Mouse (Mus musculus): ENCODE data around the gene Kcnj6. TPM values are rescaled to one million over a fixed set of nuclear protein-coding genes. Genes with fewer than 3 reads are reported as not detected.
"Not testable (repeated sequence)": the region's sequence is repeated elsewhere in the genome, so short reads cannot be mapped to it uniquely, and the experiment has no call there.

Kcnj6 gene
- polyA plus RNA-seq, 1 experiment from 2014 or later: not detected

GRCm38 (mm10) chr16:94827092-94827585 is 170.4 kb downstream of the Kcnj6 start:
- H3K27ac ChIP-seq (ENCODE audit: low read length): no peak overlapping the region
- no peak overlapping the region for H3K9ac ChIP-seq (replicated peaks; ENCODE audit: low read depth)
- H3K9me3 ChIP-seq (ENCODE audit: low read length): no peaks in the 10 kb centered on the region
- 0 out of 2 replicates have a peak overlapping the region, but pooled peaks have one; percentile 6 for H3K4me2 ChIP-seq (replicated peaks; ENCODE audit: low read depth, low read length)
- peak; percentile 85 for ATAC-seq
- H3K27me3 ChIP-seq (replicated peaks; ENCODE audit: insufficient read depth, low read length): no peaks in the 10 kb centered on the region
- TF ChIP-seq EP300 (IDR thresholded peaks at IDR 0.05): no peak
- TF ChIP-seq CTCF (IDR thresholded peaks at IDR 0.05): no peak
- WGBS: 19% methylated on average over 8 of the region's 8 CpGs
- no peaks in the 10 kb centered on the region for H3K4me1 ChIP-seq (ENCODE audit: insufficient read depth, low read depth, low read length)
- peak; percentile 47 for DNase-seq (ENCODE audit: low spot score)
- no peak overlapping the region for H3K4me3 ChIP-seq (ENCODE audit: low read depth, low read length)
- no peaks in the 10 kb centered on the region for H3K36me3 ChIP-seq (ENCODE audit: insufficient read depth, low read length)

GRCm38 (mm10) chr16:94825274-94825673 is 172.2 kb downstream of the Kcnj6 start:
- Histone ChIP-seq H3K9ac (replicated peaks; ENCODE audit: low read depth) (no peak overlapping the region), H3K4me1 (ENCODE audit: insufficient read depth, low read depth, low read length) (no peaks in the 10 kb centered on the region), H3K9me3 (ENCODE audit: low read length) (no peaks in the 10 kb centered on the region), H3K27ac (ENCODE audit: low read length) (no peak overlapping the region), H3K36me3 (ENCODE audit: insufficient read depth, low read length) (no peaks in the 10 kb centered on the region), H3K4me3 (ENCODE audit: low read depth, low read length) (no peak overlapping the region), H3K4me2 (replicated peaks; ENCODE audit: low read depth, low read length) (no peak overlapping the region), H3K27me3 (replicated peaks; ENCODE audit: insufficient read depth, low read length) (no peaks in the 10 kb centered on the region)
- DNase-seq (ENCODE audit: low spot score): no peak
- TF ChIP-seq EP300 (IDR thresholded peaks at IDR 0.05) (no peak), CTCF (IDR thresholded peaks at IDR 0.05) (no peak)
- WGBS: 72% methylated on average over 6 of the region's 6 CpGs
- ATAC-seq: no peak

GRCm38 (mm10) chr16:94822611-94823010 is 174.9 kb downstream of the Kcnj6 start:
- ATAC-seq (no peak), DNase-seq (ENCODE audit: low spot score) (no peak)
- WGBS: 58% methylated on average over 5 of the region's 5 CpGs
- no peak overlapping the region for H3K9ac ChIP-seq (replicated peaks; ENCODE audit: low read depth)
- no peak for TF ChIP-seq CTCF (IDR thresholded peaks at IDR 0.05)
- TF ChIP-seq EP300 (IDR thresholded peaks at IDR 0.05): no peak
- no peaks in the 10 kb centered on the region for H3K4me1 ChIP-seq (ENCODE audit: insufficient read depth, low read depth, low read length)
- H3K4me3 ChIP-seq (ENCODE audit: low read depth, low read length): no peak overlapping the region
- H3K27me3 ChIP-seq (replicated peaks; ENCODE audit: insufficient read depth, low read length): no peaks in the 10 kb centered on the region
- no peaks in the 10 kb centered on the region for H3K36me3 ChIP-seq (ENCODE audit: insufficient read depth, low read length)
- H3K4me2 ChIP-seq (replicated peaks; ENCODE audit: low read depth, low read length): no peak overlapping the region
- no peaks in the 10 kb centered on the region for H3K9me3 ChIP-seq (ENCODE audit: low read length)
- no peak overlapping the region for H3K27ac ChIP-seq (ENCODE audit: low read length)

GRCm38 (mm10) chr16:94821610-94822009 is 175.9 kb downstream of the Kcnj6 start:
- Histone ChIP-seq H3K4me3 (ENCODE audit: low read depth, low read length) (no peak overlapping the region), H3K27ac (ENCODE audit: low read length) (no peak overlapping the region), H3K9me3 (ENCODE audit: low read length) (no peaks in the 10 kb centered on the region), H3K4me2 (replicated peaks; ENCODE audit: low read depth, low read length) (no peak overlapping the region), H3K4me1 (ENCODE audit: insufficient read depth, low read depth, low read length) (no peaks in the 10 kb centered on the region), H3K27me3 (replicated peaks; ENCODE audit: insufficient read depth, low read length) (no peaks in the 10 kb centered on the region), H3K9ac (replicated peaks; ENCODE audit: low read depth) (no peak overlapping the region), H3K36me3 (ENCODE audit: insufficient read depth, low read length) (no peaks in the 10 kb centered on the region)
- no peak for DNase-seq (ENCODE audit: low spot score)
- TF ChIP-seq EP300 (IDR thresholded peaks at IDR 0.05) (no peak), CTCF (IDR thresholded peaks at IDR 0.05) (no peak)
- 72% methylated on average over 11 of the region's 11 CpGs for WGBS
- no peak for ATAC-seq

- Histone ChIP-seq H3K36me3 (ENCODE audit: insufficient read depth, low read length) (no peaks in the 10 kb centered on the region), H3K27me3 (replicated peaks; ENCODE audit: insufficient read depth, low read length) (no peaks in the 10 kb centered on the region), H3K4me1 (ENCODE audit: insufficient read depth, low read depth, low read length) (no peaks in the 10 kb centered on the region), H3K9me3 (ENCODE audit: low read length) (peaks cover 4% of the 10 kb centered on the region; the same call in 1 of the 2 replicates), H3K27ac (ENCODE audit: low read length) (no peak overlapping the region), H3K4me2 (replicated peaks; ENCODE audit: low read depth, low read length) (no peak overlapping the region), H3K4me3 (ENCODE audit: low read depth, low read length) (no peak overlapping the region), H3K9ac (replicated peaks; ENCODE audit: low read depth) (no peak overlapping the region)
- peak; percentile 75 for DNase-seq (ENCODE audit: low spot score)
- no peak for ATAC-seq
- TF ChIP-seq EP300 (IDR thresholded peaks at IDR 0.05) (no peak), CTCF (IDR thresholded peaks at IDR 0.05) (peak; percentile 75)
- WGBS: 15% methylated on average over 6 of the region's 6 CpGs
Measured at GRCm38 (mm10) chr16:94816391-94816790, 181.1 kb downstream of the Kcnj6 start.

- H3K36me3 ChIP-seq (ENCODE audit: insufficient read depth, low read length): no peaks in the 10 kb centered on the region
- no peak for ATAC-seq
Measured at GRCm38 (mm10) chr16:94815891-94816290, 181.6 kb downstream of the Kcnj6 start.

GRCm38 (mm10) chr16:94809286-94809685 is 188.2 kb downstream of the Kcnj6 start:
- WGBS: 7% methylated on average over 1 of the region's 1 CpGs
- not testable (repeated sequence) for ATAC-seq

More at GRCm38 (mm10) chr16:94815891-94816290, 181.6 kb downstream of the Kcnj6 start:
- no peak overlapping the region for H3K27ac ChIP-seq (ENCODE audit: low read length)
- DNase-seq (ENCODE audit: low spot score): no peak
- H3K4me1 ChIP-seq (ENCODE audit: insufficient read depth, low read depth, low read length): no peaks in the 10 kb centered on the region
- TF ChIP-seq CTCF (IDR thresholded peaks at IDR 0.05): no peak
- TF ChIP-seq EP300 (IDR thresholded peaks at IDR 0.05): no peak
- H3K9ac ChIP-seq (replicated peaks; ENCODE audit: low read depth): no peak overlapping the region
- H3K4me2 ChIP-seq (replicated peaks; ENCODE audit: low read depth, low read length): no peak overlapping the region
- H3K27me3 ChIP-seq (replicated peaks; ENCODE audit: insufficient read depth, low read length): no peaks in the 10 kb centered on the region
- H3K4me3 ChIP-seq (ENCODE audit: low read depth, low read length): no peak overlapping the region
- peaks cover 4% of the 10 kb centered on the region; the same call in 1 of the 2 replicates for H3K9me3 ChIP-seq (ENCODE audit: low read length)
- WGBS: 74% methylated on average over 6 of the region's 6 CpGs

More at GRCm38 (mm10) chr16:94809286-94809685, 188.2 kb downstream of the Kcnj6 start:
- H3K36me3 ChIP-seq (ENCODE audit: insufficient read depth, low read length); H3K4me2 ChIP-seq (replicated peaks; ENCODE audit: low read depth, low read length); H3K4me3 ChIP-seq (ENCODE audit: low read depth, low read length); H3K9me3 ChIP-seq (ENCODE audit: low read length); H3K27ac ChIP-seq (ENCODE audit: low read length); H3K9ac ChIP-seq (replicated peaks; ENCODE audit: low read depth); H3K27me3 ChIP-seq (replicated peaks; ENCODE audit: insufficient read depth, low read length); DNase-seq (ENCODE audit: low spot score); H3K4me1 ChIP-seq (ENCODE audit: insufficient read depth, low read depth, low read length): not testable (repeated sequence)
